Mouse (Mus musculus) liver, adult (tissue): ENCODE results near the gene Bad.

Experiments used
- GATA4 ChIP-seq: IDR thresholded peaks from 2 replicates; pipeline ENCODE4 v1.6.1; 2014; ENCODE audit warnings: mild to moderate bottlenecking, low read length; ENCODE audit not compliant: insufficient replicate concordance

Bad gene

GRCm38 (mm10) chr19:6941372-6942248 is at the start of gene Bad:
TSS of gene Bad (plus strand) at chr19:6941861.
- TF ChIP-seq GATA4, result no peak

DNA sequence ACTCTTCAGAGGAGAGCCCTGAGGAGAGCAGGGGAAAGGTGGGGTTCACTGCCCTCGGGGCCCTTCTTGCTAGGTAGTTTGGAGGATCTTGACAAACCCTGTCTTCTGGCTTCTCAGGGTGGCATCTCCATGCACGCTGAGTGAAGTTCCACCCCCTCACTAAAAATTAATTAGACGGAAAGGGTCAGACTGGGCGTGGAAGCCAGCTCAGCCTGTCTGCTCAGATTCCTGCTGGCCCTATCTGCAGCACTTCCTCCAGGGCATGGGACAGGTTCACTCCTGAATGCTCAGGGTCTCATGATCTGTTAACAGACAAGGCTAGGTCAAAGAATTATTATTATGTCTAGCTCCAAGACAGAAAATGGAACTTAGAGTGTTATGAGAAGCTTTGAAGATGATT is 49.1 kb upstream of the Bad start:
- no peak for TF ChIP-seq GATA4

GRCm38 (mm10) chr19:6893731-6894451 is 47.8 kb upstream of the Bad start:
- TF ChIP-seq GATA4, result no peak

DNA sequence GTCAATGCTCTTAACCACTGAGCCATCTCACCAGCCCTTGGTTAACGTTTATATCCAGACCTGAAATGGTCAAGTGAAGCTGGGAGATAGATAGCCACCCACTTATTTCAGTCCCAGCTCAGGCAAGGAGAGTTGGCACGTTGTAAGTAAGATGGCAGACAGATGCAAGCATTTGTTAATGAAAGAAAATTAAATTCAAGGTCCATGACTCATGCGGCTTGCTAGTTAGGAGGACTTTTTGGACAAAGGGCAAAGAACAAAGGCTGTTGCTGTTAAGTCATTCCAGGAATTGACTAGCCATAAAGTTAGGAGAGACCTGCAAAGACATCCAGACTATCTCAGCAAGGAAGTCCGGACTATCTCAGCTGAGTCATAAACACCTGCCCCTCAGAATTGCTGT is 42.0 kb upstream of the Bad start:
- no peak for TF ChIP-seq GATA4

- TF ChIP-seq GATA4, result no peak
Observed at GRCm38 (mm10) chr19:6903031-6903430, 38.6 kb upstream of the Bad start.

DNA sequence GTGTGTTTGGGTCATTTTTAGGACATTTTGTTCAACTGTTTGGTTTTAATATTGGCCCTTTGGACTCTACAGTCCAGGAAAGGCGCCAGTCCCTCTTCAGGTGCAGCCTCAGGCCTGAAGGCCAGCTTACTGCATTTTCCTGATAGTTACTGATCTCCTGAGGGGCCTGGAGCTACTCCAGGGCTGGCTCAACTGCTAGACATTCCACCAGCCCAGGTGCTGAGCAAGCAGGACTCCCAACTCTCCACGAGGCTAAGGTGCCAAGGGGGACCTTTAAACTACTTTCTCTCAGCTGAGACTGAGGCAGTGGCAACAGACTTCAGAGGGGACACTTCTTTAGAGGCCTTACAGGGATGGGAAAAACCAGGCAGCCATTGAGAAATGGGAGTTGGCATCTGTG is 36.8 kb upstream of the Bad start:
- TF ChIP-seq GATA4, result no peak

GRCm38 (mm10) chr19:6905498-6906159 is 36.0 kb upstream of the Bad start:
- no peak for TF ChIP-seq GATA4

- no peak for TF ChIP-seq GATA4
Observed at GRCm38 (mm10) chr19:6906199-6906598, 35.5 kb upstream of the Bad start.

DNA sequence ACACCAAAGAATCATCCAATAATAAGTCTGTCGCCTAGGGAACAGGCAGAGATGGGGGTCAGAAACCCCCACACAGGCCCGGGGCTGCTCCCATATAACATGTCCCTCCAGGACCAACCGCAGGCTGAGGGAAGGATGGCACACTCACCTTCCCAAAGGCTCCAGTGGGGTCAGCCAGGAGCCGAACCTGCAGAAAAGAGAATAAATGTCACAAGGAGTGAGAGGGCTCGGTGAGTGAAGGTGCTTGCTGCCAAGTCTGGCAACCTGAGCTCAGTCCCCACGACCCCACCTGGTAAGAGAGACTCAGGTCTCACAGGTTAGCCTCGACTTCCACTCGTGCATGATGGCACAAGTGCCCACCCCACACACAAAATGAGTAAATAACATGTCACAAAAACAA is 34.6 kb upstream of the Bad start:
- TF ChIP-seq GATA4, result no peak

DNA sequence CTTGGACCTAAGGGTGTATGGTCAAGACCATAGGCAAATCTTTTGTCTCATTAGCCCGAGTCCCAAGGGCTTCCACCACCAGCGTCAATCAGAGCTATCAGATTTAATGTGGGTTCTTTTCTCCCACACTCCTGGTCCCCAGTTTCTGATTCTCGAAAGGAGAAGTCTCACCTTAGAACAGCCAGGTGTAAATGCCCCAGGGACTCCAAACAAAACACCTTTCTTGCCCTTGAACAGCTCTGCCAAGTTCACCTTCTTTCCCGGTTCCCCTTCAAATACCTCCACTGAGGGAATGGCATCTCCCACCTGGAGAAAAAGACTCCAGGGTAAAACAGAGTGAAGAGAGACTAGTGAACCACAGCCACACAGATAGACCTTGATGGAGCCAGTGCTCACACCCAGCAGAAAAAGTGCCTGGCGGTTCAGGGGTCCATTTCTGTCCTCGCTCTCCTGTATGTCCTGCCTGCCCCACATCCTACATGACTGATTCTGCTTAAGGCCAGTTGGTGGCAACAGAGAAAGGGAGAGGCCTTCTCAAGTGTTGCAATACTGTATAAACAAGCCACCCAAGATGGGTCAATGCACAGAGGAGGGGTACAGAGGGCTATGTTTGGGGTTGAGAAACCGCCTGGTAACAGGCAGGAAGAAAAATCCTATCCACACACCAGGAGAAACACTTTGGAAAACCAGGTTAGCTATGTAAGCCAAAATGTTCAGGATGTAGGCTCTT is 33.7 kb upstream of the Bad start:
- TF ChIP-seq GATA4, result no peak

DNA sequence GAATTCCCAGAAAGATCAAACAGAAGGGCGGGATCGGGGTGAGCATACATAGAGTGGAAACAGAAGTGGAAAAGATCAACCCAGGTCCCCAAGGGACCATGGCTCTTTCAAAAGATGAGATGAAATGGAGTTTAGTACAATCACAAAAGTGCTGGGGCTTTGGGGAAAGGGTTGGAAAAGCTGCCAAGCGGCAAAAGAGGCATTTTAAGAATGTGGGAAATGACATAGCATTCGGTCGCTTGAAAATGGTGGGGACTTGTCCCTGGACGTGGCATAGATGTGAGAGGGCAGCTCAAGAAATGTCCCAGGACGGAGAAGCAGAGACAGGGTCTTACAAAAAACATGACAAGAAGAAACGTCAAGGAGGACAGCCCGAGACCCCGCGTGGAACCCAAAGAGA is 32.6 kb upstream of the Bad start:
- no peak for TF ChIP-seq GATA4

- TF ChIP-seq GATA4, result no peak
Observed at GRCm38 (mm10) chr19:6909507-6910289, 32.0 kb upstream of the Bad start, which contains the start of the genes Trmt112 and Prdx5. TSS of gene Trmt112 (plus strand) at chr19:6909698. TSS of gene Prdx5 (minus strand) at chr19:6910106.

DNA sequence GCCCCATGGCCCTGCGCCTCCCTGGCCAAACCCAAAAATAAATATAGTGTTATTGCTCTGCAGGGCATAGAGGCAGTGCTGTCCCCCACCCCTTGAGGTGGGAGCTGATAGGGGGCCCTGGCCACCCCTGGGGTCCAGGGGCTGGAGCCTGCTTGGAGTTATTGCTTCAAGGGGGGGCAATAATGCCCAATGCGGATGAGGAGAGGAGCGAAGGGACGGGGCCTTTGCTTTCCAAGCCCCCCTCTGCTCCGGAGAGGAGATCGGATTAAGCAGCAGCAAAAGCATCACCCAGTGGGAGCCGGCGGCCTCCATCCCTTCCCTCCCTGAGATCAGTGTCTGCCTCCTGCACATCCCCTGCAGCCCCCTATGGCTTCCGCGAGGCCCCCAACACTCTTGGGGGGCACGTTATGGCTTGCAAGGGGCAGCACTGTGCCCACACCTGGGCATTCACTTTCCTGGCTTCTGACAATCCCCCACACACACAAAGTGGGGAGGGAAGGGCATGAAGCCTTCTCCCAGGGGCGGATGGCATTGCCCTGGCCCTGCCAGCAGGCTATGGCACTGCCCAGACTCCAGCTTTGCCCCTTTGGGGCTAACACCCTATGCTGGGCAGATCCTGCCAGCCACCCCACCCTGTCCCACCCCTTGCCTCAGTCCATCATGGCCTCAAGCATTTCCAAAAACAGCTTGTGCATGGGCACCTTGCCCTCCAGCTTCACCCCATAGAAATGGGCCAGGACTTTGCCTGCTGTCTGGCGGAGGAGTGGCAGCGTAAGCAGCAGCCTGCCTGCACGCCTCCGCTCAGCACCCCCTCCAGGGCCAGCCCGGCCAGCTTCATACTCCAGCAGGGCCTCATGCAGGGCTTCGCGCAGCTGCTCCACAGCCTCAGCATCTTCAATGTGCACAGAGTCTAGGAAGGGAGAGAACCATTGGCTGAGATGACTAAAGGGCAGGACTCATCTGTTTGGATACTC is 30.3 kb upstream of the Bad start:
- no peak for TF ChIP-seq GATA4
